In genomic region chr4:115075204-115075915, GRCm38 (mm10) we compare ENCODE assay signal across 9 mouse cellular contexts. TPM values are rescaled to one million over a fixed set of nuclear protein-coding genes. Genes with fewer than 3 reads are reported as not detected.
A peak's percentile ranks its signal among the peaks of the same experiment; 100 is the strongest.
DNase-seq lines count a peak whose midpoint lies in the region; ATAC-seq lines count a peak whose summit lies in the region.
"Had no signal": no experiment of that assay in that cellular context is flagged by ENCODE, and none has a peak within 500 bp of the region (broad histone marks: within the 10 kb centered on the region; RNA-seq: fewer than 3 reads in every experiment).

No protein-coding gene starts in this region.

- no peaks in the 10 kb centered on the region for H3K36me3 ChIP-seq in heart, embryonic 14.5 days (ENCODE audit: control insufficient read depth, insufficient read depth, low read length)
- peaks cover 11% of the 10 kb centered on the region for H3K36me3 ChIP-seq in liver, embryonic 13.5 days
- H3K36me3 ChIP-seq: embryonic facial prominence, embryonic 15.5 days had no signal

- WGBS in heart, embryonic 14.5 days = 22% methylated on average over 3 of the region's 3 CpGs
- WGBS in liver, embryonic 13.5 days (ENCODE audit: insufficient replicate concordance) = 30% methylated on average over 3 of the region's 3 CpGs

- no peaks in the 10 kb centered on the region for H3K9me3 ChIP-seq in heart, embryonic 14.5 days (ENCODE audit: control insufficient read depth, low read length)
- no peaks in the 10 kb centered on the region for H3K9me3 ChIP-seq in liver, embryonic 13.5 days (replicated peaks)
- H3K9me3 ChIP-seq: embryonic facial prominence, embryonic 15.5 days had no signal

- H3K4me2 ChIP-seq in heart, embryonic 14.5 days (ENCODE audit: low read length) = no peak overlapping the region
- no peak overlapping the region for H3K4me2 ChIP-seq in liver, embryonic 13.5 days
- H3K4me2 ChIP-seq: embryonic facial prominence, embryonic 15.5 days had no signal

- H3K27me3 ChIP-seq in heart, embryonic 14.5 days (ENCODE audit: control insufficient read depth, insufficient read depth, low read length) = peaks cover 7% of the 10 kb centered on the region; the same call in 1 of the 2 replicates
- H3K27me3 ChIP-seq in liver, embryonic 13.5 days = no peaks in the 10 kb centered on the region

- peaks cover 14 to 16% of the 10 kb centered on the region in 2 experiments for H3K4me1 ChIP-seq in heart, embryonic 14.5 days (ENCODE audit: control insufficient read depth in 2 of 2, insufficient read depth in 2 of 2, low read length in 2 of 2)
- peaks cover 61% of the 10 kb centered on the region for H3K4me1 ChIP-seq in liver, embryonic 13.5 days (replicated peaks)
- H3K4me1 ChIP-seq: embryonic facial prominence, embryonic 15.5 days had no signal

- peak overlapping the region; percentile 54 to 81 for H3K27ac ChIP-seq in heart, embryonic 14.5 days (replicated peaks in 1 of 2; ENCODE audit: control insufficient read depth in 1 of 2, insufficient read depth in 1 of 2, low read depth in 2 of 2, low read length in 2 of 2)
- peak overlapping the region; percentile 73 for H3K27ac ChIP-seq in liver, embryonic 13.5 days
- H3K27ac ChIP-seq: embryonic facial prominence, embryonic 15.5 days had no signal

- DNase-seq in kidney, adult 9 months = peak; percentile 39
- no peak for DNase-seq in kidney, adult 8-10 months
- no peak for DNase-seq in liver, embryonic 13.5 days
- DNase-seq in thymus, postnatal 10 days (ENCODE audit: low spot score in 2 of 2) = peak; percentile 17 to 38
- DNase-seq in right cerebral cortex, postnatal 36 days (ENCODE audit: low spot score in 2 of 2) = no peak
- no peak for DNase-seq in urinary bladder, postnatal 25 days (ENCODE audit: low spot score)

- peak; percentile 73 for ATAC-seq in heart, embryonic 14.5 days (ENCODE audit: insufficient number of reproducible peaks, insufficient read depth, low FRiP score, low read depth)
- ATAC-seq in liver, embryonic 13.5 days (ENCODE audit: low read depth) = peak; percentile 34
- ATAC-seq in erythroid progenitor cell, adult 5-6 weeks (replicated peaks; ENCODE audit: low FRiP score, poor library complexity, severe bottlenecking) = no peak

- H3K4me3 ChIP-seq in heart, embryonic 14.5 days (ENCODE audit: control insufficient read depth in 1 of 2, insufficient read depth in 1 of 2, low read depth in 1 of 2, low read length in 2 of 2) = no peak overlapping the region
- H3K4me3 ChIP-seq in liver, embryonic 13.5 days (replicated peaks) = no peak overlapping the region
- H3K4me3 ChIP-seq: embryonic facial prominence, embryonic 15.5 days had no signal

- H3K9ac ChIP-seq in heart, embryonic 14.5 days (ENCODE audit: low read length) = no peak overlapping the region
- H3K9ac ChIP-seq in liver, embryonic 13.5 days = peak overlapping the region; percentile 31; the same call in 1 of the 2 replicates
- H3K9ac ChIP-seq: embryonic facial prominence, embryonic 15.5 days had no signal

RNA-seq across cellular contexts. Expression of gene Pdzk1ip1, which starts 13.1 kb away (rescaled TPM):
- 1.9 and 4.1 TPM in 2 replicates for polyA plus RNA-seq in heart, embryonic 14.5 days (2014; fragmentation: Nextera tagmentation; extraction: Ambion mirVana)
- 21.2 and 23.7 TPM in 2 replicates for polyA plus RNA-seq in liver, embryonic 13.5 days (2015; fragmentation: Nextera tagmentation; extraction: Ambion mirVana)
- total RNA-seq in erythroid progenitor cell, adult 5-6 weeks (2015; ENCODE audit: low replicate concordance) = 733 and 856 TPM in 2 replicates
- total RNA-seq in erythroid progenitor cell, adult 5-6 weeks (2017; ENCODE audit: low replicate concordance) = 400 and 437 TPM in 2 replicates

RNA-seq across cellular contexts. Expression of gene Tal1, which starts 19.1 kb away (rescaled TPM):
- polyA plus RNA-seq in heart, embryonic 14.5 days (2014; fragmentation: Nextera tagmentation; extraction: Ambion mirVana) = 1.5 and 2.8 TPM in 2 replicates
- 29.3 and 31.5 TPM in 2 replicates for polyA plus RNA-seq in liver, embryonic 13.5 days (2015; fragmentation: Nextera tagmentation; extraction: Ambion mirVana)
- 227 and 255 TPM in 2 replicates for total RNA-seq in erythroid progenitor cell, adult 5-6 weeks (2015; ENCODE audit: low replicate concordance)
- total RNA-seq in erythroid progenitor cell, adult 5-6 weeks (2017; ENCODE audit: low replicate concordance) = 186 and 231 TPM in 2 replicates

RNA-seq across cellular contexts. Expression of gene Cyp4x1, which starts 58.7 kb away (rescaled TPM):
- polyA plus RNA-seq in heart, embryonic 14.5 days (2014; fragmentation: Nextera tagmentation; extraction: Ambion mirVana) = 0.04 TPM in 1 of 2 replicates, not detected in the other
- 0.05 and 0.06 TPM in 2 replicates for polyA plus RNA-seq in liver, embryonic 13.5 days (2015; fragmentation: Nextera tagmentation; extraction: Ambion mirVana)
- total RNA-seq in erythroid progenitor cell, adult 5-6 weeks (2015; ENCODE audit: low replicate concordance) = not detected in 2 replicates
- not detected in 2 replicates for total RNA-seq in erythroid progenitor cell, adult 5-6 weeks (2017; ENCODE audit: low replicate concordance)

Comparison
In these comparisons a context has a peak if more than half of its experiments do, and no peak if none do; other contexts are left out.
1. DNase-seq: peak in kidney, adult 9 months (single experiment) and thymus, postnatal 10 days (2 of 2); none in kidney, adult 8-10 months (0 of 2), liver, embryonic 13.5 days (single experiment), right cerebral cortex, postnatal 36 days (0 of 2) and urinary bladder, postnatal 25 days (single experiment).